Mouse (Mus musculus): Measurements from ENCODE around the gene Txnrd3. TPM values are rescaled to one million over a fixed set of nuclear protein-coding genes. Genes with fewer than 3 reads are reported as not detected.

Gene Txnrd3
- total RNA-seq, 1 experiment, result 4.9 TPM

DNA sequence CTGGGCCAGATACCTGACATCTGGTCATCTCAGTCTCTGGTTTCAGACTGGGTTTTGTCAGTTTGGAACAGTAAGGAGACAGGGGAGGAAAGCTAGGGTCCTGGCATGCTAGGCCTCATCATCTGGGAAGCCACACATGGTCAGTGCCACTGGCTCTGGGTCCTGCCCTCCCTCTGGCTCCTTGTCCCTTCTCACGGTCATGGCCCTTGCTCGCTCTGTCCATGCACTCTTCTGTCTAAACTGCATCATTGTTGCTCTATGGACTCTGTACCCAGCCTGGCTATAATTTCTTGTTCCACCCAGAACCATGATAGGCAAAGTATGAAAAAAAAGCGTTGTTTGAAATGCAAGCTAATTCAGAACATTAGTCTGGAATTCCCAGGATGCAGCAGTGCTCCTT lies 11.2 kb downstream of the Txnrd3 start:
- no peak overlapping the region for H3K9ac ChIP-seq (ENCODE audit: insufficient read depth, low read depth, low read length, poor library complexity, severe bottlenecking)
- DNase-seq (ENCODE audit: low read depth, low spot score), result no peak
- in situ Hi-C loops (cut with MboI; ENCODE audit: low sequenced_read_pairs in 2 of 2, unreplicated experiment in 2 of 2), result loop anchor here in 1 of 2 experiments (25.0 kb wide), 1 partner anchor 907 kb away; no protein-coding TSS in a partner anchor

DNA sequence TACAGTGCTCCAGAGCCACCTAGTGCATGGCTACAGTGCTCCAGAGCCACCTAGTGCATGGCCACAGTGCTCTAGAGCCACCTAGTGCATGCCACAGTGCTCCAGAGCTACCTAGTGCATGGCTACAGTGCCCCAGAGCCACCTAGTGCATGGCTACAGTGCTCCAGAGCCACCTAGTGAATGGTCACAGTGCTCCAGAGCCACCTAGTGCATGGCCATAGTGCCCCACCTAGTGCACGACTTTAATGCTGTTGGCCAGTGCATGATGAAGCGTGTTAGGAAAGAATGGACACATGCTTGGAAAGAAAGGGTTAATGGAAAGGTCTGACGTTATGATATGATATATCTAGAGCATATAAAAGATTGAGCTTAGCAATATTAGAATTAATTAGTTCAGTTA lies 14.6 kb downstream of the Txnrd3 start:
- no peaks in the 10 kb centered on the region for H3K9me3 ChIP-seq (ENCODE audit: control insufficient read depth, insufficient read depth, low read depth, low read length)
- H3K4me1 ChIP-seq (ENCODE audit: control insufficient read depth in 2 of 2, insufficient read depth in 2 of 2, low read length in 2 of 2, poor library complexity in 1 of 2), result no peaks in the 10 kb centered on the region
- in situ Hi-C loops (cut with MboI; ENCODE audit: low sequenced_read_pairs in 2 of 2, unreplicated experiment in 2 of 2), result loop anchor here in 1 of 2 experiments (25.0 kb wide), 1 partner anchor 904 kb away; no protein-coding TSS in a partner anchor
- H3K9ac ChIP-seq (ENCODE audit: insufficient read depth, low read depth, low read length, poor library complexity, severe bottlenecking), result no peak overlapping the region
- TF ChIP-seq HCFC1 (IDR thresholded peaks at IDR 0.05; ENCODE audit: borderline replicate concordance, insufficient read depth, low read length) (no peak), MAFK (IDR thresholded peaks at IDR 0.05; ENCODE audit: insufficient read depth, low read depth, low read length) (no peak), CHD2 (IDR thresholded peaks at IDR 0.05; ENCODE audit: low read depth, low read length) (no peak), ZC3H11A (IDR thresholded peaks at IDR 0.05; ENCODE audit: borderline replicate concordance, low read depth, low read length) (no peak), ZNF384 (IDR thresholded peaks at IDR 0.05; ENCODE audit: low read depth, low read length) (no peak)
- no peaks in the 10 kb centered on the region for H3K36me3 ChIP-seq (ENCODE audit: control insufficient read depth, insufficient read depth, low read length, poor library complexity, severe bottlenecking)
- H3K4me3 ChIP-seq (ENCODE audit: insufficient read depth in 1 of 2, low read depth in 1 of 2, low read length in 2 of 2, poor library complexity in 1 of 2, severe bottlenecking in 1 of 2), result no peak overlapping the region
- no peak overlapping the region for H3K27ac ChIP-seq (ENCODE audit: insufficient read depth, low read depth, low read length, poor library complexity, severe bottlenecking)
- no peak for DNase-seq (ENCODE audit: low read depth, low spot score)

More for the DNA sequence above, 11.2 kb downstream of the Txnrd3 start:
- no peak overlapping the region for H3K4me3 ChIP-seq (ENCODE audit: insufficient read depth in 1 of 2, low read depth in 1 of 2, low read length in 2 of 2, poor library complexity in 1 of 2, severe bottlenecking in 1 of 2)
- no peaks in the 10 kb centered on the region for H3K36me3 ChIP-seq (ENCODE audit: control insufficient read depth, insufficient read depth, low read length, poor library complexity, severe bottlenecking)
- H3K9me3 ChIP-seq (ENCODE audit: control insufficient read depth, insufficient read depth, low read depth, low read length), result no peaks in the 10 kb centered on the region
- no peaks in the 10 kb centered on the region for H3K4me1 ChIP-seq (ENCODE audit: control insufficient read depth in 2 of 2, insufficient read depth in 2 of 2, low read length in 2 of 2, poor library complexity in 1 of 2)
- TF ChIP-seq CHD2 (IDR thresholded peaks at IDR 0.05; ENCODE audit: low read depth, low read length) (no peak), HCFC1 (IDR thresholded peaks at IDR 0.05; ENCODE audit: borderline replicate concordance, insufficient read depth, low read length) (no peak), ZC3H11A (IDR thresholded peaks at IDR 0.05; ENCODE audit: borderline replicate concordance, low read depth, low read length) (no peak), ZNF384 (IDR thresholded peaks at IDR 0.05; ENCODE audit: low read depth, low read length) (no peak)
- no peak overlapping the region for H3K27ac ChIP-seq (ENCODE audit: insufficient read depth, low read depth, low read length, poor library complexity, severe bottlenecking)

DNA sequence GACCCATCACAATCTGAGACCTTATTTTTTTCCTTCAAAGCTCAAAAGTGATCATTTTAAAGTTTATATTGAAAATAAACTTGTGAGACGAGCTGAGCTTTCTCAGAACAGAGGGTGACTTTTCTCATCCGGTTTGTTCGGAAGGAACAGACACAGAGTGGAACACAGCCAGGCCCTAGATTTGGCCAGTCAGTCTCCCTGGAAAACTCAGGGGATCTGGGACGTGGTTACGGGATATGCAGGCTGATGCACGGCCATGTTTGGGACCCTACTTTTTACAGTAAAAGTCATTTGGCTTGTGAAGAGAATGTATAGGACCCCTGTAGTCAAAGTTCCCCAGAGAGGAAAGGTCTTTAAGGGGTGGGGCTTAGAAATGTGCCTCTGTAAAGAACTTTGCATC lies 15.1 kb downstream of the Txnrd3 start:
- in situ Hi-C loops (cut with MboI; ENCODE audit: low sequenced_read_pairs in 2 of 2, unreplicated experiment in 2 of 2), result loop anchor here in 1 of 2 experiments (25.0 kb wide), 1 partner anchor 903 kb away; no protein-coding TSS in a partner anchor
- no peaks in the 10 kb centered on the region for H3K4me1 ChIP-seq (ENCODE audit: control insufficient read depth in 2 of 2, insufficient read depth in 2 of 2, low read length in 2 of 2, poor library complexity in 1 of 2)
- TF ChIP-seq MAFK (IDR thresholded peaks at IDR 0.05; ENCODE audit: insufficient read depth, low read depth, low read length), result no peak
- no peak for TF ChIP-seq ZC3H11A (IDR thresholded peaks at IDR 0.05; ENCODE audit: borderline replicate concordance, low read depth, low read length)
- no peak for TF ChIP-seq ZNF384 (IDR thresholded peaks at IDR 0.05; ENCODE audit: low read depth, low read length)
- TF ChIP-seq CHD2 (IDR thresholded peaks at IDR 0.05; ENCODE audit: low read depth, low read length), result no peak
- no peak for TF ChIP-seq HCFC1 (IDR thresholded peaks at IDR 0.05; ENCODE audit: borderline replicate concordance, insufficient read depth, low read length)

DNA sequence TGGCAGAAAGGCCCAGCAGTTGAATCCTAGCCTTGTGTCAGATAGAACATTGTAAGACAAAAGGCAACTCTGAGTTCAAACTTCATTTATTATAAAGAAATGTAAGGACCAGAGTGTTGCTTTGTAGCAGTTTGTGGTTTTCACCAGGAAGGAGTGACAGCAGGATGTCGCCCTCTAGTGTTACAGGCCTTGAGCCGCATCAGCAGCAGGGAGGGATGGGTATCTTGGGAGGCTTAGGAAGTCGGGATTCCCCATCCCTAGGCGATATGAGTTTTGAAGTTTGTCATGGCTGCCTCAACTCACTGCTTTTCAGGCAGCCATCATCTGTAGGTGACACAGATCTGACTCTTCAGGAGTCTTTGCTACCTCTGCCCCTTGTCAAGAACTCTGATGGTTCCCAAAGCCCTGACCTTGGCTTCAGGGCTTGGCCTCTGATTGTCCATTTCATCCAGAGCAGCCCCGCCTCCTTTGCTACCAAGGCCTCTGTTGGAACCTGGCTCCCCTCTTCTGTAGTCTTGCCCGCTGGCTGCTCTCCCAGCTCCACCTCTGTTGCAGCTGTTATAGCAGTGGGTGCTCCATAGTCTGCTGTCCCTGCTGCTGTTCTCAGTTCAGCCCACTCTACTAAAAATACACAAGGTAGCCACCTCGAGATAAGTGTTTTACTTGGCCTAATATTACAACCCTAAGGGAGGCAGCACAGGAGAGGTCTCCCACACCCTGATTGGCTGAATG lies 16.1 kb downstream of the Txnrd3 start:
- DNase-seq (ENCODE audit: low read depth, low spot score), result no peak
- H3K9ac ChIP-seq (ENCODE audit: insufficient read depth, low read depth, low read length, poor library complexity, severe bottlenecking), result no peak overlapping the region
- no peaks in the 10 kb centered on the region for H3K4me1 ChIP-seq (ENCODE audit: control insufficient read depth in 2 of 2, insufficient read depth in 2 of 2, low read length in 2 of 2, poor library complexity in 1 of 2)
- H3K27ac ChIP-seq (ENCODE audit: insufficient read depth, low read depth, low read length, poor library complexity, severe bottlenecking), result no peak overlapping the region
- in situ Hi-C loops (cut with MboI; ENCODE audit: low sequenced_read_pairs in 2 of 2, unreplicated experiment in 2 of 2), result loop anchor here in 1 of 2 experiments (25.0 kb wide), 1 partner anchor 902 kb away; no protein-coding TSS in a partner anchor
- TF ChIP-seq ZNF384 (IDR thresholded peaks at IDR 0.05; ENCODE audit: low read depth, low read length) (no peak), HCFC1 (IDR thresholded peaks at IDR 0.05; ENCODE audit: borderline replicate concordance, insufficient read depth, low read length) (no peak), MAFK (IDR thresholded peaks at IDR 0.05; ENCODE audit: insufficient read depth, low read depth, low read length) (no peak), ZC3H11A (IDR thresholded peaks at IDR 0.05; ENCODE audit: borderline replicate concordance, low read depth, low read length) (no peak), CHD2 (IDR thresholded peaks at IDR 0.05; ENCODE audit: low read depth, low read length) (no peak)
- no peak overlapping the region for H3K4me3 ChIP-seq (ENCODE audit: insufficient read depth in 1 of 2, low read depth in 1 of 2, low read length in 2 of 2, poor library complexity in 1 of 2, severe bottlenecking in 1 of 2)
- H3K36me3 ChIP-seq (ENCODE audit: control insufficient read depth, insufficient read depth, low read length, poor library complexity, severe bottlenecking), result no peaks in the 10 kb centered on the region
- H3K9me3 ChIP-seq (ENCODE audit: control insufficient read depth, insufficient read depth, low read depth, low read length), result no peaks in the 10 kb centered on the region

More for the DNA sequence above, 15.1 kb downstream of the Txnrd3 start:
- Histone ChIP-seq H3K4me3 (ENCODE audit: insufficient read depth in 1 of 2, low read depth in 1 of 2, low read length in 2 of 2, poor library complexity in 1 of 2, severe bottlenecking in 1 of 2) (no peak overlapping the region), H3K27ac (ENCODE audit: insufficient read depth, low read depth, low read length, poor library complexity, severe bottlenecking) (no peak overlapping the region), H3K9ac (ENCODE audit: insufficient read depth, low read depth, low read length, poor library complexity, severe bottlenecking) (no peak overlapping the region), H3K9me3 (ENCODE audit: control insufficient read depth, insufficient read depth, low read depth, low read length) (no peaks in the 10 kb centered on the region), H3K36me3 (ENCODE audit: control insufficient read depth, insufficient read depth, low read length, poor library complexity, severe bottlenecking) (no peaks in the 10 kb centered on the region)
- no peak for DNase-seq (ENCODE audit: low read depth, low spot score)
